Mouse (Mus musculus): ENCODE data around the gene Tatdn3. TPM values are rescaled to one million over a fixed set of nuclear protein-coding genes. Genes with fewer than 3 reads are reported as not detected.

The Tatdn3 gene
- polyA plus RNA-seq, 1 experiment from 2014 or later, result 14.1 TPM

DNA sequence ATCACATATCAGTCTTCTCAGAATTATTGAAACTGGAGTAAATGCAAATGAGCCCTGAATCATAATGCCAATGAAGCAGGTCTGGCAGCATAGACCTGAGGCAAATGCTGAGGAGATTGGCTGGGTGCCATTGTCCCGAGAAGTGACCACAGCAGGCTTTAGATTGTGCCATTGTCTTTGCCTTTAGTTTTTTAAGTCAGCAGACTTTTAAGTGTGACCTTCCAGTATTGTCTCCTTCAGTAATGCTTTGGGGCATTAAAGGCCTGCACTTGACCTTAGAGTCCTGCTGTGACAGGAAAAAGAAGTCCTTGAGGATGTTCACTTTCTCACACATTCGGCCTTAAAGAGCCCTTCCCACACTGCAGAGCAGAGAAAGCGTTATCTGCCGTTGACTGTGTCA is 7.5 kb upstream of the Tatdn3 start:
- H3K4me2 ChIP-seq (ENCODE audit: low read length), result no peak overlapping the region
- no peak overlapping the region for H3K9ac ChIP-seq (ENCODE audit: low read depth, low read length)
- no peaks in the 10 kb centered on the region for H3K36me3 ChIP-seq (ENCODE audit: control insufficient read depth, insufficient read depth, low read length)
- no peak for ATAC-seq
- no peak overlapping the region for H3K4me3 ChIP-seq (ENCODE audit: low read depth, low read length)
- no peaks in the 10 kb centered on the region for H3K4me1 ChIP-seq (ENCODE audit: control insufficient read depth, insufficient read depth, low read length)
- H3K27me3 ChIP-seq (ENCODE audit: control insufficient read depth, insufficient read depth, low read depth, low read length), result no peaks in the 10 kb centered on the region
- WGBS, result 84% methylated on average over 4 of the region's 4 CpGs
- no peak overlapping the region for H3K27ac ChIP-seq (ENCODE audit: low read length)
- no peaks in the 10 kb centered on the region for H3K9me3 ChIP-seq (replicated peaks; ENCODE audit: control insufficient read depth, low read length, poor library complexity, severe bottlenecking)

DNA sequence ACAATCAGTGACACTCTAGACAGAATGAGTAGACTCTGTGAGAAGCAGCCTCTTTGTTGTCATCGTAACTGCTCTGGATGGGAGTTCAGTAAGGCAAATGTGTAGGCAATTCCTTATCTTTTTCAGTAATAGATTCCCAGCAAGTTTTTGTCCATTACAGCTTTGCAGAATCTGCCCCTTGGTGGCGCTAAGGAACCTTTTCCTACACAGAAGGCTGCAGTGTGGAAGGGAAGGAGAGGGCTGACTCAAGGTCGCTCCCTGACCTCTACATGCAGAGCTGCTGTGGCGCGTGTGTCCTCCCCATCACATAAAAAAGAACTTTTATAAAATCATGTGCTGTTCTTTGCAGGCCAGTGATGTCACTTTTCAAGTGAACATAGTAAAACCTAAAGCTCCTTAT is 5.6 kb upstream of the Tatdn3 start:
- Histone ChIP-seq H3K9ac (ENCODE audit: low read depth, low read length) (no peak overlapping the region), H3K4me2 (ENCODE audit: low read length) (no peak overlapping the region), H3K4me3 (ENCODE audit: low read depth, low read length) (no peak overlapping the region), H3K27ac (ENCODE audit: low read length) (no peak overlapping the region), H3K9me3 (replicated peaks; ENCODE audit: control insufficient read depth, low read length, poor library complexity, severe bottlenecking) (no peaks in the 10 kb centered on the region), H3K4me1 (ENCODE audit: control insufficient read depth, insufficient read depth, low read length) (peaks cover 5% of the 10 kb centered on the region), H3K27me3 (ENCODE audit: control insufficient read depth, insufficient read depth, low read depth, low read length) (no peaks in the 10 kb centered on the region), H3K36me3 (ENCODE audit: control insufficient read depth, insufficient read depth, low read length) (no peaks in the 10 kb centered on the region)
- no peak for ATAC-seq
- 83% methylated on average over 5 of the region's 5 CpGs for WGBS

- Histone ChIP-seq H3K4me3 (ENCODE audit: low read depth, low read length) (no peak overlapping the region), H3K4me2 (ENCODE audit: low read length) (no peak overlapping the region), H3K4me1 (ENCODE audit: control insufficient read depth, insufficient read depth, low read length) (peaks cover 15% of the 10 kb centered on the region), H3K9ac (ENCODE audit: low read depth, low read length) (no peak overlapping the region), H3K36me3 (ENCODE audit: control insufficient read depth, insufficient read depth, low read length) (no peaks in the 10 kb centered on the region), H3K9me3 (replicated peaks; ENCODE audit: control insufficient read depth, low read length, poor library complexity, severe bottlenecking) (no peaks in the 10 kb centered on the region), H3K27ac (ENCODE audit: low read length) (no peak overlapping the region), H3K27me3 (ENCODE audit: control insufficient read depth, insufficient read depth, low read depth, low read length) (no peaks in the 10 kb centered on the region)
- no peak for ATAC-seq
- 83% methylated on average over 4 of the region's 4 CpGs for WGBS
These were observed 2.5 kb upstream of the Tatdn3 start for GRCm38 (mm10) chr1:191065188-191065587.

- Histone ChIP-seq H3K9me3 (replicated peaks; ENCODE audit: control insufficient read depth, low read length, poor library complexity, severe bottlenecking) (no peaks in the 10 kb centered on the region), H3K4me2 (ENCODE audit: low read length) (no peak overlapping the region), H3K27ac (ENCODE audit: low read length) (no peak overlapping the region), H3K27me3 (ENCODE audit: control insufficient read depth, insufficient read depth, low read depth, low read length) (no peaks in the 10 kb centered on the region), H3K9ac (ENCODE audit: low read depth, low read length) (no peak overlapping the region), H3K4me1 (ENCODE audit: control insufficient read depth, insufficient read depth, low read length) (peaks cover 15% of the 10 kb centered on the region), H3K36me3 (ENCODE audit: control insufficient read depth, insufficient read depth, low read length) (no peaks in the 10 kb centered on the region), H3K4me3 (ENCODE audit: low read depth, low read length) (no peak overlapping the region)
- ATAC-seq, result no peak
- WGBS, result 95% methylated on average over 2 of the region's 2 CpGs
These were observed 1.8 kb upstream of the Tatdn3 start for GRCm38 (mm10) chr1:191064535-191064934.

DNA sequence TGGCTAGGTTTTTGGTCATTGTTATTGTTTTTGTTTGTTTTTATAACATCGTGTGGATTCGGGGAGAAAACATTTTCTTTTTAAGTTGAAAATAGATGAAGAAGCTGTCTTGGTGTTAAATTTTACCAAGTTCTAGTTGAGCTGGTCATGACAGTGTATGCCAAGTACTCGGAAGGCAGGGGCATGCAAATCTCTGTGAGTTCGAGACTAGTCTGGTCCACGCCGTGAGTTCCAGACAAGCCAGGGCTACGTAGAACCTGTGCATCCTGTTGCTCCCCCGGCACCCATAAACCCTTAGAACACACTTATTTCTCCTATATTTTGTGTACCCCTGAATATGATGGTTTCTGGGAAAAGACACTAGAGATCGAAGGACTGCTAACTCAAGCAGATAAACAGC is 968 bp upstream of the Tatdn3 start:
- no peak overlapping the region for H3K27ac ChIP-seq (ENCODE audit: low read length)
- WGBS, result 59% methylated on average over 9 of the region's 9 CpGs
- no peaks in the 10 kb centered on the region for H3K36me3 ChIP-seq (ENCODE audit: control insufficient read depth, insufficient read depth, low read length)
- no peak for ATAC-seq
- peak overlapping the region; percentile 93 for H3K4me2 ChIP-seq (ENCODE audit: low read length)
- no peak overlapping the region for H3K9ac ChIP-seq (ENCODE audit: low read depth, low read length)
- peak overlapping the region; percentile 83 for H3K4me3 ChIP-seq (ENCODE audit: low read depth, low read length)
- no peaks in the 10 kb centered on the region for H3K27me3 ChIP-seq (ENCODE audit: control insufficient read depth, insufficient read depth, low read depth, low read length)
- peaks cover 15% of the 10 kb centered on the region for H3K4me1 ChIP-seq (ENCODE audit: control insufficient read depth, insufficient read depth, low read length)
- no peaks in the 10 kb centered on the region for H3K9me3 ChIP-seq (replicated peaks; ENCODE audit: control insufficient read depth, low read length, poor library complexity, severe bottlenecking)

DNA sequence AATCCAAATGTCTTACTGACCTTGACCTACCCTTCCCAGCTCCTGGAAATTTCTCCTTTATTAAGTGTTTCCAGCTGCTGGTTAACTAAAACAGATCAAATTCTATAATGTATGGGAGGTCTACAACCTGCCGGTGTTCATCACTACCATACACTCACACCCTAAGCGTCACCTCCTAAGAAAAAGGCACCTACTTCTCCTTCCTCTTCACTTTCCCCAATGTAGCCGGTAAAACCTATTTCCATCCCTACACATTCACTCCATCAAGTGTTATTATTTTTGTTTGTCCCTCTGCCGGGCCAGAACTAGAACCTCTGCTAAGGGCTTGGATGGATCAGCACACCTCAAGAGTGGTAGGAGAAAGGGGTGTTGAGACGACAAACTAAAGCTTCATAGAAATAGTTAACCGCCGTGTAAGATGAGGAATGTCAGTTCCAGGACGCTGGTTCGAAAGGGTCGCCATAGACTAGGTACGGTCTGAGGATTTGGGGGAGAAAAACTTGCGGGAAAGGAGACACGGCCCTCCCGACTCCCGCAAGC is 421 bp downstream of the Tatdn3 start:
- Histone ChIP-seq H3K27me3 (ENCODE audit: control insufficient read depth, insufficient read depth, low read depth, low read length) (no peaks in the 10 kb centered on the region), H3K9ac (ENCODE audit: low read depth, low read length) (peak overlapping the region; percentile 81), H3K4me3 (ENCODE audit: low read depth, low read length) (peak overlapping the region; percentile 83), H3K36me3 (ENCODE audit: control insufficient read depth, insufficient read depth, low read length) (no peaks in the 10 kb centered on the region), H3K4me2 (ENCODE audit: low read length) (peak overlapping the region; percentile 93), H3K9me3 (replicated peaks; ENCODE audit: control insufficient read depth, low read length, poor library complexity, severe bottlenecking) (no peaks in the 10 kb centered on the region), H3K27ac (ENCODE audit: low read length) (peak overlapping the region; percentile 76), H3K4me1 (ENCODE audit: control insufficient read depth, insufficient read depth, low read length) (peaks cover 15% of the 10 kb centered on the region)
- ATAC-seq, result no peak; the same call in 1 of the 2 replicates
- WGBS, result 6% methylated on average over 15 of the region's 15 CpGs

DNA sequence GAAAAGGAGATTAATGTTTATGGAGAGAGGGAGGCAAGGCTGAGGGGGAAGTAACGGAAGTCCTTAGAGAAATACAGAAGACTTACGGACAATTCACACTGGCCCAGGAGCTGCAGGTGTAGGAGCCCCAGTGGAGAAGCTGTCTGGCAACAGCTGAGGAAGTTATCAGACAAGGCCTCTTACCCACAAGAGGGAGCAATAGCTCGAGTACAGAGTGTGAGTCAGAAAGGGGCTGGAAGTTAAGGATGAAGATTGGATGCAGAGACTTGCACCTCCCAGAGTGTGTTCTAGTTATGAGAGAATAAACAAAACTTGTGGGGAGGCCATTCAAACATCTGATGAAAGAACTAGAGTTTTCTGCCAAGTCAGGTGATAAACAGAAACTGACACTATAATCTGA is 5.3 kb downstream of the Tatdn3 start:
- H3K9ac ChIP-seq (ENCODE audit: low read depth, low read length), result no peak overlapping the region
- H3K4me2 ChIP-seq (ENCODE audit: low read length), result no peak overlapping the region
- H3K4me1 ChIP-seq (ENCODE audit: control insufficient read depth, insufficient read depth, low read length), result peaks cover 7% of the 10 kb centered on the region
- no peaks in the 10 kb centered on the region for H3K9me3 ChIP-seq (replicated peaks; ENCODE audit: control insufficient read depth, low read length, poor library complexity, severe bottlenecking)
- no peak overlapping the region for H3K27ac ChIP-seq (ENCODE audit: low read length)
- no peaks in the 10 kb centered on the region for H3K27me3 ChIP-seq (ENCODE audit: control insufficient read depth, insufficient read depth, low read depth, low read length)
- H3K4me3 ChIP-seq (ENCODE audit: low read depth, low read length), result no peak overlapping the region
- ATAC-seq, result no peak
- 62% methylated on average over 3 of the region's 3 CpGs for WGBS
- no peaks in the 10 kb centered on the region for H3K36me3 ChIP-seq (ENCODE audit: control insufficient read depth, insufficient read depth, low read length)

- Histone ChIP-seq H3K9ac (ENCODE audit: low read depth, low read length) (no peak overlapping the region), H3K27ac (ENCODE audit: low read length) (no peak overlapping the region), H3K4me2 (ENCODE audit: low read length) (no peak overlapping the region), H3K9me3 (replicated peaks; ENCODE audit: control insufficient read depth, low read length, poor library complexity, severe bottlenecking) (no peaks in the 10 kb centered on the region), H3K4me1 (ENCODE audit: control insufficient read depth, insufficient read depth, low read length) (no peaks in the 10 kb centered on the region), H3K27me3 (ENCODE audit: control insufficient read depth, insufficient read depth, low read depth, low read length) (no peaks in the 10 kb centered on the region), H3K4me3 (ENCODE audit: low read depth, low read length) (no peak overlapping the region), H3K36me3 (ENCODE audit: control insufficient read depth, insufficient read depth, low read length) (no peaks in the 10 kb centered on the region)
- WGBS, result 54% methylated on average over 2 of the region's 2 CpGs
- ATAC-seq, result no peak
These were observed 7.2 kb downstream of the Tatdn3 start for GRCm38 (mm10) chr1:191055533-191055873.

DNA sequence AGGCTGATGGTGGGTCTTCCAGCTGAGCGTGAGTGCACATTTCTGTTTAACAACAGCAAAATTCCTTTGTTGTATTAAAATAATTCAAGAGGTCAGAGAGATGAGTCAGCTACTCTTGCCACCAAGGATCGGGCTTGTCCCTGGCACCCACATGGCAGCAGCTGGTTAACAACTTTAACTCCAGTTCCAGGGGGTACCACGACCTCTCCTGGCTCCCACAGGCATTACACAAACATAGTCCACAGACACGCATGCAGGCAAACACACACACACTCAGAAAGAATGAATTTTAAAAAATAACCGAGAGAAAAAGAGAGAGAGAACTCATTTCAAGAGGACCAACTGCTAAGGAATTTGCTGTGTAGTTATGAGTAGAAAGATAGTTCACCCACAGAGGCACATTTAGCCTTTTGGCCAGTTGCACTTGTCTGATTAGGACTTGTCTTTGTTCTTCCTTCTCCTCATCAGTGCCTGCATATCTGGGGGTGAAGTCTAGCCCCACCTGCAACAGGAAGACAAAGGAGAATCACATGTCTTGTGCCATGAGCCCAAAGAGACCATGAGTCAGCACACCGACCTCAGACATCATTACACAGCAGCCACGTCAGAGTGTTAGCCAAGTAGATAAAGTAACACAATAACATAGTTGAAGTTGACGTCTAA is 7.7 kb downstream of the Tatdn3 start:
- 74% methylated on average over 8 of the region's 8 CpGs for WGBS
- no peaks in the 10 kb centered on the region for H3K27me3 ChIP-seq (ENCODE audit: control insufficient read depth, insufficient read depth, low read depth, low read length)
- ATAC-seq, result no peak

More for the DNA sequence above, 7.7 kb downstream of the Tatdn3 start:
- Histone ChIP-seq H3K27ac (ENCODE audit: low read length) (no peak overlapping the region), H3K4me2 (ENCODE audit: low read length) (no peak overlapping the region), H3K4me1 (ENCODE audit: control insufficient read depth, insufficient read depth, low read length) (no peaks in the 10 kb centered on the region), H3K36me3 (ENCODE audit: control insufficient read depth, insufficient read depth, low read length) (no peaks in the 10 kb centered on the region), H3K4me3 (ENCODE audit: low read depth, low read length) (no peak overlapping the region), H3K9ac (ENCODE audit: low read depth, low read length) (no peak overlapping the region), H3K9me3 (replicated peaks; ENCODE audit: control insufficient read depth, low read length, poor library complexity, severe bottlenecking) (no peaks in the 10 kb centered on the region)
